Mouse (Mus musculus) retina, adult 2 months (tissue): Measurements from ENCODE around the gene Mterf4.

ENCODE experiments used
- DNase-seq: peaks from one replicate; pipeline ENCODE4 v3.0.0-alpha.2; 2012; ENCODE audit warnings: low read depth, low spot score

The Mterf4 gene

DNA sequence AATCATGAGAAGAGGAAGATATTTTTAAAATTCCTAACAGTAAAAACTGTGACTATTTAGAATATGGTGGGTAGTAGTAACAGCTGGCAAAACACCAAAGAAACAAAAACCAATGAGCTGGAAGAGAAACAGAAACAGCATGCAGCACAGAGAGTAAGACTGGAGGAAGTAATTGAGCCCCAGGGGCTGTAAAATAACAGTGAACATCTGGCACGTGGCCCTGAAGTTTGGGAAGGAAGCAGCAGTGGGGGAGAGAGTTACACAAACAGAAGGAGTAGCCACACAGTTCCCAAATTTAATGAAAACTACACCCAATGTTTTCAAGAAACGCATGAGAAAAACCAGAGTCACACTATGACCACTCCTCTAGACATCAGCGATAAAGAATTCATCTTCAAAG lies 38.5 kb downstream of the Mterf4 start:
- DNase-seq = no peak

DNA sequence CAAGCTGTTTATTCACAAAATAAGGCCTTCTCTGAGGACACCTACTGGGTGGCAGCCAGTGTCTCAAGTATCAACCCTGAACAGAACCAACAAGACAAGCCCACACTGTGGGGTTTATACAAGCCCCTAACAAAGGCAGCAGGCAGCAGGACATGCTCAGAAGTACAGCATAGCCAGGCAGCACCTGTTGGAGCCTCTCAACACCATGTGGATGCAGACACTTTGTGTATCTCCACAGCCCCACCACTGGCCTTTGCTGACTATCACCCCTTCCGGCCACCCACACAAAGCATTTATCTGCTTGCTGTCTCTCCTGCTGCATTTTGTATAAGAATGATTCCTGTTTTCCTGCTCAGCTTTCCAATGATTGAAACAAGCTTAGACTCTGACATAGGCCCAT lies 48.2 kb downstream of the Mterf4 start:
- DNase-seq = no peak

DNA sequence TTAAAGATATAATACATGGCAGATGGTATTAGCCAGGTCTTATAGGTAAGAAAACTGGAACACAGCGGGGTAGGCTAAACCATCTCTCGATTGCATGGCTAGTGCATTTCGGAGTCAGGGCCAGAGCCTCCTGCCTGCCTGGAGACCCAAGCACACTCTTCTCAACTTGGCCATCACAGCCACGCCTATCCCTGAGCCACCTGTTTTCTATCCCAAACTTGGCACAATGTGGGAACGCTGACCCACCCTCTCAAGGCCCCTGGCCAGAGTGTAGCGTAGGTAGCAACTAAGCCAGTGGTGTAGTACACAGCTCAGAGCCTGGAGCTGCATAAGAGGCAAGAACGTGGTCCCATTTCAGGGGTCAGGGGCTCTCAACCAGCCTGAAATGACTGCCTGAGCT lies 50.0 kb downstream of the Mterf4 start:
- DNase-seq = no peak

DNA sequence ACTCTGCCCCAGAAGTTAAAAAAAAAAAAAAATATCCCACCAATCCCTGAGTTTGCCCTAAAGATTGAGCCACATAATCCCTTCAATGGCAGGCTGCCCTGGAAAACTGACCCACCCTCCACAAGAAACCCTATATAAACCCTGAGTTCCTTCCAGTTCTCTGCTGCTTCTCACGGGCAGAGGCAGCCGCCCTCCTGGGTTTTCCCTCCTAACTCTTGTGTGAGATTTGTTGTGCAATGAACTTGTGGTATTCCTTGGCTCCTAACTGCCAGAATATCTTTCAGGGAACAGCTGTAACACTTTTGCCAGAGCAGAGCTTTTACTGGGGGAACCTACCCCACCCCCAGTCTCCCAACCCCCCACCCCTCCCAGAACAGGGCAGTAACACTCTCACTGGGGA lies 53.1 kb downstream of the Mterf4 start:
- no peak for DNase-seq
